11 mouse cellular contexts compared by ENCODE assay signal in genomic region chr1:107014530-107014929, GRCm38 (mm10). TPM values are rescaled to one million over a fixed set of nuclear protein-coding genes. Genes with fewer than 3 reads are reported as not detected.
DNase-seq lines count a peak whose midpoint lies in the region; ATAC-seq lines count a peak whose summit lies in the region.
"Had no signal": no experiment of that assay in that cellular context is flagged by ENCODE, and none has a peak within 500 bp of the region (broad histone marks: within the 10 kb centered on the region; RNA-seq: fewer than 3 reads in every experiment).

No protein-coding gene starts in this region.

- H3K9me3 ChIP-seq in intestine, embryonic 14.5 days (ENCODE audit: control insufficient read depth, low read length): no peaks in the 10 kb centered on the region
- H3K9me3 ChIP-seq in intestine, embryonic 15.5 days: no peaks in the 10 kb centered on the region
- no peaks in the 10 kb centered on the region for H3K9me3 ChIP-seq in embryonic facial prominence, embryonic 10.5 days
- H3K9me3 ChIP-seq: limb, embryonic 15.5 days had no signal

- no peaks in the 10 kb centered on the region for H3K4me1 ChIP-seq in intestine, embryonic 14.5 days (replicated peaks; ENCODE audit: control insufficient read depth, insufficient read depth, low read length)
- no peaks in the 10 kb centered on the region for H3K4me1 ChIP-seq in intestine, embryonic 15.5 days (replicated peaks)
- H3K4me1 ChIP-seq in embryonic facial prominence, embryonic 10.5 days: no peaks in the 10 kb centered on the region
- H3K4me1 ChIP-seq: limb, embryonic 15.5 days had no signal

- 59% methylated on average over 2 of the region's 2 CpGs for WGBS in intestine, embryonic 14.5 days
- WGBS in intestine, embryonic 15.5 days: 47% methylated on average over 2 of the region's 2 CpGs
- 45% methylated on average over 2 of the region's 2 CpGs for WGBS in embryonic facial prominence, embryonic 10.5 days

- no peaks in the 10 kb centered on the region for H3K27me3 ChIP-seq in intestine, embryonic 14.5 days (replicated peaks; ENCODE audit: control insufficient read depth, insufficient read depth, low read length)
- H3K27me3 ChIP-seq in intestine, embryonic 15.5 days (replicated peaks): no peaks in the 10 kb centered on the region
- no peaks in the 10 kb centered on the region for H3K27me3 ChIP-seq in embryonic facial prominence, embryonic 10.5 days (replicated peaks; ENCODE audit: low read depth, poor library complexity, severe bottlenecking)
- H3K27me3 ChIP-seq: limb, embryonic 15.5 days had no signal

- no peak overlapping the region for H3K27ac ChIP-seq in intestine, embryonic 14.5 days (ENCODE audit: low read depth)
- H3K27ac ChIP-seq in intestine, embryonic 15.5 days: no peak overlapping the region
- H3K27ac ChIP-seq in embryonic facial prominence, embryonic 10.5 days (replicated peaks): no peak overlapping the region
- H3K27ac ChIP-seq: limb, embryonic 15.5 days had no signal

- ATAC-seq in intestine, embryonic 14.5 days (replicated peaks; ENCODE audit: low FRiP score, low TSS enrichment, low read depth): no peak
- ATAC-seq in intestine, embryonic 15.5 days: no peak

- no peak overlapping the region for H3K9ac ChIP-seq in intestine, embryonic 14.5 days (ENCODE audit: low read length)
- H3K9ac ChIP-seq in intestine, embryonic 15.5 days: no peak overlapping the region
- H3K9ac ChIP-seq: limb, embryonic 15.5 days had no signal

- no peak overlapping the region for H3K4me2 ChIP-seq in intestine, embryonic 14.5 days (ENCODE audit: low read length)
- no peak overlapping the region for H3K4me2 ChIP-seq in intestine, embryonic 15.5 days (replicated peaks)
- H3K4me2 ChIP-seq: limb, embryonic 15.5 days had no signal

- no peak overlapping the region for H3K4me3 ChIP-seq in intestine, embryonic 14.5 days (ENCODE audit: low read depth, low read length)
- no peak overlapping the region for H3K4me3 ChIP-seq in intestine, embryonic 15.5 days (replicated peaks)
- H3K4me3 ChIP-seq in embryonic facial prominence, embryonic 10.5 days: no peak overlapping the region
- H3K4me3 ChIP-seq: erythroblast, embryonic 14.5 days; limb, embryonic 15.5 days had no signal

- peak; percentile 57 for DNase-seq in intestine, embryonic 14.5 days (ENCODE audit: low spot score)
- peak; percentile 56 for DNase-seq in 3T3-L1 (ENCODE audit: low read depth, low spot score)
- DNase-seq in ES-CJ7 (ENCODE audit: low read depth, low spot score): peak; percentile 59
- DNase-seq in embryonic facial prominence, embryonic 10.5 days (ENCODE audit: low spot score): peak; percentile 38
- DNase-seq in left cerebral cortex, postnatal 25 days (ENCODE audit: low spot score in 2 of 2): peak; percentile 27 to 42
- peak; percentile 47 for DNase-seq in right cerebral cortex, postnatal 4 days
- no peak for DNase-seq in natural killer cell, adult 2 months (ENCODE audit: low spot score in 2 of 2)

- no peaks in the 10 kb centered on the region for H3K36me3 ChIP-seq in intestine, embryonic 14.5 days (ENCODE audit: control insufficient read depth, insufficient read depth, low read length)
- no peaks in the 10 kb centered on the region for H3K36me3 ChIP-seq in intestine, embryonic 15.5 days
- no peaks in the 10 kb centered on the region for H3K36me3 ChIP-seq in embryonic facial prominence, embryonic 10.5 days (replicated peaks)
- H3K36me3 ChIP-seq: limb, embryonic 15.5 days had no signal

- intact Hi-C loops in left cerebral cortex, postnatal 25 days (cut with DNase I): loop anchor here (2.0 kb wide), 1 partner anchor 466 kb away; no protein-coding TSS in a partner anchor

RNA-seq across cellular contexts. Expression of gene Serpinb13, which starts 33.7 kb away (rescaled TPM):
- polyA plus RNA-seq in intestine, embryonic 14.5 days (2014; fragmentation: Nextera tagmentation; extraction: Ambion mirVana): not detected in 2 replicates
- not detected in 2 replicates for polyA plus RNA-seq in intestine, embryonic 15.5 days (2015; fragmentation: Nextera tagmentation; extraction: Ambion mirVana)
- not detected in 2 replicates for polyA plus RNA-seq in embryonic facial prominence, embryonic 10.5 days (2016; fragmentation: Nextera tagmentation; extraction: Ambion mirVana)
- not detected for total RNA-seq in left cerebral cortex, postnatal 25 days (2021)
- polyA plus RNA-seq: stomach, embryonic 14.5 days had no signal

RNA-seq across cellular contexts. Expression of gene Serpinb3a, which starts 37.6 kb away (rescaled TPM):
- polyA plus RNA-seq in intestine, embryonic 14.5 days (2014; fragmentation: Nextera tagmentation; extraction: Ambion mirVana): not detected in 2 replicates
- polyA plus RNA-seq in intestine, embryonic 15.5 days (2015; fragmentation: Nextera tagmentation; extraction: Ambion mirVana): not detected in 2 replicates
- polyA plus RNA-seq in embryonic facial prominence, embryonic 10.5 days (2016; fragmentation: Nextera tagmentation; extraction: Ambion mirVana): not detected in 2 replicates
- not detected for total RNA-seq in left cerebral cortex, postnatal 25 days (2021)
- polyA plus RNA-seq: erythroblast, embryonic 14.5 days had no signal

Comparison
In these comparisons a context has a peak if more than half of its experiments do, and no peak if none do; other contexts are left out.
1. DNase-seq: peak in intestine, embryonic 14.5 days (single experiment), 3T3-L1 (single experiment), ES-CJ7 (single experiment), embryonic facial prominence, embryonic 10.5 days (single experiment), left cerebral cortex, postnatal 25 days (2 of 2) and right cerebral cortex, postnatal 4 days (single experiment); none in natural killer cell, adult 2 months (0 of 2).